Mouse (Mus musculus): Measurements from ENCODE around the gene Kcnd2. TPM values are rescaled to one million over a fixed set of nuclear protein-coding genes. Genes with fewer than 3 reads are reported as not detected.

Kcnd2 gene
- total RNA-seq, 2 experiments from 2014 or later, result 0.03 TPM; not detected in 1

DNA sequence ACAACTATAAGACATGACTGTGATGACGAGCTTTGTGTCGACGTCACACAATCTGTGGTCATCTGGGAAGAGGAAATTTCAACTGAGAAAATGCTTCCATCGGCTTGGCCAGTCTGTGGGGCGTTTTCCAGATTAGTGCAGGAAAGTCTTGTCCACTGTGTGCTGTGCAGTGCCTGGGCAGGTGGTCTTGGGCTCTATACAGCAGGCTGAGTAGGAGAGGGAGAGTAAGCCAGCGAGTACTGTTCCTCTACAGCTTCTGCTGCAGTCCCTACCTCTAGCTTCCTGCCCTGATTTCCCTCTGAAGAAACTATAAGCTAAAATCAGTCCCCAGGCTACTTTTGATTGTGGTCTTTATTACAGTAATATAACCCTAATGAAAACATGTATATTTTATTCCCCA, 448.8 kb downstream of the Kcnd2 start:
- no peak for DNase-seq
- H3K27ac ChIP-seq, result no peak overlapping the region
- intact Hi-C loops (cut with DNase I), result no loop called here
- TF ChIP-seq CTCF (IDR thresholded peaks at IDR 0.05), result no peak
- H3K4me3 ChIP-seq, result no peak overlapping the region

- DNase-seq, result no peak
- intact Hi-C loops (cut with DNase I), result no loop called here
- no peak for TF ChIP-seq CTCF (IDR thresholded peaks at IDR 0.05)
- H3K4me3 ChIP-seq, result no peak overlapping the region
- no peak overlapping the region for H3K27ac ChIP-seq
These were observed 449.3 kb downstream of the Kcnd2 start for GRCm38 (mm10) chr6:21664638-21665037.

DNA sequence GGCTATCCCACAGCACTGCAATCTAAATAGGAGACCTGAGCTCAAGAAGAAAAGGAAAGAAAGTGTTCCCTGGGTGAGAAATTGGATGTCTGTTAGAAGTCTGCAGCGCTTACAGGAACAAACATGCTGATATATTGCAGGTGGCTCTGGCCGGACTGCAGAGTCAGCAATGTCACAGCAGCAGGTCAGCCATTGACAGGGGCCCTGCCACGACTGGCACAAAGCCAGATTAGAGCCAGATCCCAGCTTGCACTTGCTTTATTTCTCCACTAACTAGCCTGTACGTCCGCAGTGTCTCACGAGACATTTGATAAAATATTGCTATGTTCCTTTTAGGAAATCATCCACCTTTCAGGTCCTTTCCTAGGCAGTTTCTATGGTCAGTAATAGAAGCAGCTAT, 468.9 kb downstream of the Kcnd2 start:
- Histone ChIP-seq H3K4me3 (no peak overlapping the region), H3K27ac (no peak overlapping the region)
- intact Hi-C loops (cut with DNase I), result no loop called here
- no peak for TF ChIP-seq CTCF (IDR thresholded peaks at IDR 0.05)
- no peak for DNase-seq

- no peak overlapping the region for H3K4me3 ChIP-seq
- no peak for DNase-seq
- no peak overlapping the region for H3K27ac ChIP-seq
- intact Hi-C loops (cut with DNase I), result no loop called here
- TF ChIP-seq CTCF (IDR thresholded peaks at IDR 0.05), result no peak
These were observed 471.1 kb downstream of the Kcnd2 start for GRCm38 (mm10) chr6:21686388-21686787.

GRCm38 (mm10) chr6:21692861-21693350, 477.6 kb downstream of the Kcnd2 start:
- TF ChIP-seq CTCF (IDR thresholded peaks at IDR 0.05), result no peak
- intact Hi-C loops (cut with DNase I), result no loop called here
- DNase-seq, result no peak
- Histone ChIP-seq H3K27ac (no peak overlapping the region), H3K4me3 (no peak overlapping the region)

- TF ChIP-seq CTCF (IDR thresholded peaks at IDR 0.05), result no peak
- intact Hi-C loops (cut with DNase I), result no loop called here
- no peak overlapping the region for H3K4me3 ChIP-seq
- no peak overlapping the region for H3K27ac ChIP-seq
- DNase-seq, result no peak
These were observed 482.3 kb downstream of the Kcnd2 start for GRCm38 (mm10) chr6:21697641-21698040.

DNA sequence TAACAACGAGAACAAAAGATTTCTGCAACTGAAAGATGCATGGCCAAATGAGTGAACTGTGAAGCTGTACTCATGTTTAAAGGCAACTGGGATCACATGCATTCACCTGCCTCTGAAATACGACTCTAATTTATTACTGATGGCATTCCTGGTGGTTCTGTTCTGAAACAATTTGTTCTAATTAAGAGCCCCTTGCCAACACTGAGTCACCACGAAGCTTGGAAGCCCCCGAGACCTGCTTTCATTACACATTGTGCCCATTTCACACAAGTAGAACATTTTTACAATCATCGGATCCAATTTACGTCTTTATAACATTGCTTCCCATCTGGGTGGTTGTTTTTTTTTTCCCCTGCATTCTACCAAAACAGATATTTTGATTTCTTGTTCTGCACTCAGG, 485.8 kb downstream of the Kcnd2 start:
- Histone ChIP-seq H3K4me3 (no peak overlapping the region), H3K27ac (no peak overlapping the region)
- TF ChIP-seq CTCF (IDR thresholded peaks at IDR 0.05), result no peak
- intact Hi-C loops (cut with DNase I), result no loop called here
- DNase-seq, result no peak

- DNase-seq, result no peak
- Histone ChIP-seq H3K4me3 (no peak overlapping the region), H3K27ac (no peak overlapping the region)
- intact Hi-C loops (cut with DNase I), result no loop called here
- peak; percentile 66 for TF ChIP-seq CTCF (IDR thresholded peaks at IDR 0.05)
These were observed 493.9 kb downstream of the Kcnd2 start for GRCm38 (mm10) chr6:21709228-21709627.

DNA sequence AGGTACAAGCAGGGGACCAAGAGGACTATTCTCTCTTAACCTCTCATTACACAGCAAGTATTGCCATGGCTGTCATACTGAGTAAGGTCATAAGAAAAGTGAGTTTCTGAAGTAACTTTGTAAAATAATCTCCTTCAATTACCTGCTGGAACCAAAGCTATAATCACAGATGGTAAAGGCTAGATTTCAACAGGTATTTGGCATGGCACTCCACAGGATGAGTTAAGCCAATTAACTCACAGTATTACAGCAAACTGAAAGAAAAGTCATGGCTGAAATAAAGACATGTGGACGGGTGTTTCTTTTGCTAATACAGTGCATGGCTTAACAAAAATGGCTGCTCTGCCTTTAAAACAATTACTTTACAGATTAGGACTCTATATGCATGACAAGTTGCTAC, 503.8 kb downstream of the Kcnd2 start:
- no peak for TF ChIP-seq CTCF (IDR thresholded peaks at IDR 0.05)
- Histone ChIP-seq H3K27ac (no peak overlapping the region), H3K4me3 (no peak overlapping the region)
- intact Hi-C loops (cut with DNase I), result no loop called here
- DNase-seq, result no peak

DNA sequence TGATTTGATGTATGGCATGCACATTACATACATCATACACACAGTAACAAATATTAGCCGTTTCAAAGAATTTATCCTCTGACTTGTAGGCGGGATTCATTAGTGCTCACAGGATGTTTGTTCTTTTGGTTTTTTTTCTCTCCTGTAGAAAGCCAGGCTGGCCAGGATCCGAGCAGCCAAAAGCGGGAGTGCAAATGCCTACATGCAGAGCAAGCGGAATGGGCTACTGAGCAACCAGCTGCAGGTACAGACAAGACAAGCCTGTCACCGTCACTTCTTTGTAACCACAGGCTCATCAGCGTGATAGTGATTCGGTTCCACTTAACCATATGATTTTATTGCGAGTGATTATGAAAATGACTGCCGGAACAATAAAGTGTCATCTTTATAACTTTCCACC, 506.9 kb downstream of the Kcnd2 start:
- TF ChIP-seq CTCF (IDR thresholded peaks at IDR 0.05), result no peak
- DNase-seq, result no peak
- Histone ChIP-seq H3K27ac (no peak overlapping the region), H3K4me3 (no peak overlapping the region)
- intact Hi-C loops (cut with DNase I), result no loop called here

- intact Hi-C loops (cut with DNase I), result no loop called here
- no peak for TF ChIP-seq CTCF (IDR thresholded peaks at IDR 0.05)
- no peak overlapping the region for H3K4me3 ChIP-seq
- H3K27ac ChIP-seq, result no peak overlapping the region
- DNase-seq, result no peak
These were observed 525.3 kb downstream of the Kcnd2 start for GRCm38 (mm10) chr6:21740606-21741005.

GRCm38 (mm10) chr6:21744615-21745266, 529.4 kb downstream of the Kcnd2 start:
- H3K4me3 ChIP-seq, result no peak overlapping the region
- TF ChIP-seq CTCF (IDR thresholded peaks at IDR 0.05), result no peak
- intact Hi-C loops (cut with DNase I), result no loop called here
- no peak for DNase-seq
- no peak overlapping the region for H3K27ac ChIP-seq

DNA sequence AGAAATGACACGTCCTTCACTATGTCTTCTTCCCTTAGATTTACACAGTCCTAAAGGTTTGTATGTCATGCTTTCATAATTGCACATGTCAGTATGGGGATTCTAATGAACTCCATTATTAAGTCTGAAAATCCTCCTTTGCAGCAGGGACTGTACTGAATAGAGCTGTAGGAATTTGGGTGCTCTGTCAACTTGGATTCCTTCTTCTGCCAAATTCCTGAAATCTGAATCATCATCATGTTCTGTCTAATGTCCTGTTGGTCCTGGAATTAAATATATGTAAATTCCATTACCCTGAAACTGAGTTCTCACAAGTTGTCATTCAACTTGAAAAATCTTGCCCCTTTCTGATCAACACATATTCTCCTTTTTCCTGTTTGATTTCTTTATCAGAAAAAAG, 532.2 kb downstream of the Kcnd2 start:
- intact Hi-C loops (cut with DNase I), result no loop called here
- no peak for DNase-seq
- no peak for TF ChIP-seq CTCF (IDR thresholded peaks at IDR 0.05)
- no peak overlapping the region for H3K27ac ChIP-seq
- H3K4me3 ChIP-seq, result no peak overlapping the region

DNA sequence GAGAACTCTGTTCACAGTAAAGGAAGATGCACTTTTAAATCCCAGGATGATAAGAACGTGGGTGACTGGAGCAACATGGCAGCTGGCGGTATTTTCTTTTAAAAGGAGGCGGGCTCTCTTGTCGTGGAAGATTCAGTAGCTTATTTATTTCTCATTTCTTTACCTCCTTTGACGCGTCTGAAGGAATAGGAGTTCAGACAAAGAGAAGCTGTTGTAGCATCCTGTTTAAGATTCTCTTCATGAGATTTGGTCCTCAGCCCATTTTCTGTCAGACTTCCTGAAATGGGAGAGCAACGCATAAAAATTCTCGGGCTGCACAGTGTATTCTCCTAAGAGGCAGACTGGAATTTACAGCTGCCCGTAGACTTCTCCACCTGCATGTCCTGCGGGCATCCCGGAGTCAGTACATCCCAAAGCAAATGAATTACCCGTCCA, 552.5 kb downstream of the Kcnd2 start:
- DNase-seq, result no peak
- intact Hi-C loops (cut with DNase I), result no loop called here
- no peak for TF ChIP-seq CTCF (IDR thresholded peaks at IDR 0.05)
- no peak overlapping the region for H3K27ac ChIP-seq
- no peak overlapping the region for H3K4me3 ChIP-seq

All from gastrocnemius, adult 2 months (tissue).